Mouse (Mus musculus) hindbrain, embryonic 10.5 days (tissue): Measurements from ENCODE around the gene Foxe3. TPM values are rescaled to one million over a fixed set of nuclear protein-coding genes. Genes with fewer than 3 reads are reported as not detected.

Experiments used
- DNase-seq: peaks from one replicate; pipeline ENCODE4 v3.0.0-alpha.2; 2017; ENCODE audit warnings: low spot score
- H3K27ac ChIP-seq: fragments of 300-500 bp; sonication (generic); 2 replicates; pipeline ENCODE4 v1.5.1; 2016; ENCODE audit warnings: mild to moderate bottlenecking, moderate library complexity
- H3K27me3 ChIP-seq: fragments of 300-500 bp; sonication (generic); 2 replicates; pipeline ENCODE4 v1.6.1; 2016; ENCODE audit warnings: mild to moderate bottlenecking; ENCODE audit not compliant: poor library complexity, insufficient read depth, severe bottlenecking
- H3K36me3 ChIP-seq: fragments of 300-500 bp; sonication (generic); 2 replicates; pipeline ENCODE4 v1.6.1; 2016; ENCODE audit warnings: mild to moderate bottlenecking, moderate library complexity
- H3K4me1 ChIP-seq: fragments of 300-500 bp; sonication (generic); replicated peaks from 2 replicates; pipeline ENCODE4 v1.6.1; 2016; ENCODE audit warnings: mild to moderate bottlenecking
- H3K4me3 ChIP-seq: fragments of 300-500 bp; sonication (generic); 2 replicates; pipeline ENCODE4 v1.5.1; 2016; ENCODE audit warnings: mild to moderate bottlenecking, moderate library complexity
- H3K9me3 ChIP-seq: fragments of 300-500 bp; sonication (generic); 2 replicates; pipeline ENCODE4 v1.6.1; 2016; ENCODE audit warnings: mild to moderate bottlenecking, moderate library complexity
- WGBS: fragments of 180-500 bp; shearing (Covaris S2); methylation state at CpG from one replicate; pipeline ENCODE4 v1.1.7; 2016; 5-methylcytosine and 5-hydroxymethylcytosine counted together
- polyA plus RNA-seq: library from polyadenylated mRNA; unstranded; fragments of >200 nt; fragmentation: Nextera tagmentation; extraction: Ambion mirVana; gene quantifications from 2 replicates; pipeline ENCODE4 v1.2.1, GENCODE M21; 2016

The Foxe3 gene
- polyA plus RNA-seq, 1 experiment from 2014 or later = 0.18 TPM

GRCm38 (mm10) chr4:114912705-114913593 lies 12.9 kb downstream of the Foxe3 start:
- H3K4me3 ChIP-seq = peak overlapping the region; percentile 4; the same call in 1 of the 2 replicates
- DNase-seq = peak; percentile 46

GRCm38 (mm10) chr4:114909602-114910484 lies 16.0 kb downstream of the Foxe3 start:
- H3K4me1 ChIP-seq = peaks cover 27% of the 10 kb centered on the region
- no peaks in the 10 kb centered on the region for H3K9me3 ChIP-seq
- peaks cover 100% of the 10 kb centered on the region for H3K27me3 ChIP-seq
- DNase-seq = peak; percentile 71
- H3K4me3 ChIP-seq = peak overlapping the region; percentile 59
- H3K27ac ChIP-seq = peak overlapping the region; percentile 84
- 2% methylated on average over 20 of the region's 20 CpGs for WGBS
- no peaks in the 10 kb centered on the region for H3K36me3 ChIP-seq

More at GRCm38 (mm10) chr4:114912705-114913593, 12.9 kb downstream of the Foxe3 start:
- Histone ChIP-seq H3K9me3 (no peaks in the 10 kb centered on the region), H3K27me3 (peaks cover 99% of the 10 kb centered on the region), H3K4me1 (peaks cover 18% of the 10 kb centered on the region), H3K27ac (no peak overlapping the region), H3K36me3 (no peaks in the 10 kb centered on the region)
- WGBS = 3% methylated on average over 35 of the region's 35 CpGs

- Histone ChIP-seq H3K4me3 (peak within 1 kb of the TSS; percentile 59), H3K27me3 (peaks cover 100% of the 10 kb centered on the region), H3K36me3 (no peaks in the 10 kb centered on the region), H3K4me1 (peaks cover 29% of the 10 kb centered on the region), H3K9me3 (no peaks in the 10 kb centered on the region), H3K27ac (peak within 1 kb of the TSS; percentile 84)
- under 1% methylated on average over 64 of the region's 64 CpGs for WGBS
- peak; percentile 94 for DNase-seq
Measured at GRCm38 (mm10) chr4:114908829-114909601, 16.8 kb downstream of the Foxe3 start, which contains the start of gene Foxd2. Foxd2 (minus strand) TSS chr4:114908873.

- Histone ChIP-seq H3K36me3 (no peaks in the 10 kb centered on the region), H3K4me3 (peak overlapping the region; percentile 59), H3K27ac (peak overlapping the region; percentile 84), H3K9me3 (no peaks in the 10 kb centered on the region), H3K4me1 (peaks cover 37% of the 10 kb centered on the region), H3K27me3 (peaks cover 100% of the 10 kb centered on the region)
- DNase-seq = no peak
- WGBS = under 1% methylated on average over 103 of the region's 103 CpGs
Measured at GRCm38 (mm10) chr4:114907951-114908828, 17.6 kb downstream of the Foxe3 start.

GRCm38 (mm10) chr4:114907056-114907917 lies 18.5 kb downstream of the Foxe3 start:
- Histone ChIP-seq H3K9me3 (no peaks in the 10 kb centered on the region), H3K27ac (peak overlapping the region; percentile 84), H3K4me3 (peak overlapping the region; percentile 59), H3K4me1 (peaks cover 46% of the 10 kb centered on the region), H3K27me3 (peaks cover 100% of the 10 kb centered on the region), H3K36me3 (no peaks in the 10 kb centered on the region)
- peak; percentile 64 for DNase-seq
- WGBS = under 1% methylated on average over 74 of the region's 74 CpGs

GRCm38 (mm10) chr4:114905969-114906680 lies 19.7 kb downstream of the Foxe3 start:
- H3K27ac ChIP-seq = no peak overlapping the region
- H3K9me3 ChIP-seq = no peaks in the 10 kb centered on the region
- H3K4me3 ChIP-seq = peak overlapping the region; percentile 59
- no peaks in the 10 kb centered on the region for H3K36me3 ChIP-seq
- peak; percentile 43 for DNase-seq
- H3K4me1 ChIP-seq = peaks cover 58% of the 10 kb centered on the region
- peaks cover 100% of the 10 kb centered on the region for H3K27me3 ChIP-seq
- 5% methylated on average over 10 of the region's 10 CpGs for WGBS

GRCm38 (mm10) chr4:114905501-114905900 lies 20.3 kb downstream of the Foxe3 start:
- peaks cover 63% of the 10 kb centered on the region for H3K4me1 ChIP-seq
- DNase-seq = no peak
- H3K27me3 ChIP-seq = peaks cover 100% of the 10 kb centered on the region
- no peaks in the 10 kb centered on the region for H3K36me3 ChIP-seq
- 40% methylated on average over 3 of the region's 3 CpGs for WGBS
- H3K4me3 ChIP-seq = peak overlapping the region; percentile 59; the same call in 1 of the 2 replicates
- H3K27ac ChIP-seq = no peak overlapping the region
- H3K9me3 ChIP-seq = no peaks in the 10 kb centered on the region

GRCm38 (mm10) chr4:114903422-114903782 lies 22.4 kb downstream of the Foxe3 start:
- Histone ChIP-seq H3K27me3 (peaks cover 100% of the 10 kb centered on the region), H3K36me3 (no peaks in the 10 kb centered on the region), H3K27ac (no peak overlapping the region), H3K9me3 (no peaks in the 10 kb centered on the region), H3K4me3 (peak overlapping the region; percentile 27; the same call in 1 of the 2 replicates), H3K4me1 (peaks cover 49% of the 10 kb centered on the region)
- DNase-seq = no peak
- under 1% methylated on average over 11 of the region's 11 CpGs for whole genome bisulfite sequencing

- Histone ChIP-seq H3K36me3 (no peaks in the 10 kb centered on the region), H3K9me3 (no peaks in the 10 kb centered on the region), H3K4me1 (peaks cover 44% of the 10 kb centered on the region), H3K27me3 (peaks cover 100% of the 10 kb centered on the region), H3K27ac (peak overlapping the region; percentile 6; the same call in 1 of the 2 replicates), H3K4me3 (peak overlapping the region; percentile 51)
- WGBS = under 1% methylated on average over 39 of the region's 39 CpGs
- DNase-seq = peak; percentile 78
Measured at GRCm38 (mm10) chr4:114902641-114903421, 23.0 kb downstream of the Foxe3 start.
